Mouse (Mus musculus): ENCODE measurements around the gene Cass4.

The Cass4 gene

GRCm38 (mm10) chr2:172384715-172385114 is 8.9 kb upstream of the Cass4 start:
- no peak for DNase-seq (ENCODE audit: extremely low spot score)

- DNase-seq (ENCODE audit: extremely low spot score) = no peak
Observed at GRCm38 (mm10) chr2:172390341-172390740, 3.3 kb upstream of the Cass4 start.

- no peak for DNase-seq (ENCODE audit: extremely low spot score)
Observed at GRCm38 (mm10) chr2:172392041-172392521, 1.5 kb upstream of the Cass4 start.

- no peak for DNase-seq (ENCODE audit: extremely low spot score)
Observed at GRCm38 (mm10) chr2:172394052-172394392, 428 bp downstream of the Cass4 start.

- DNase-seq (ENCODE audit: extremely low spot score) = no peak
Observed at GRCm38 (mm10) chr2:172394671-172395070, 1.1 kb downstream of the Cass4 start.

GRCm38 (mm10) chr2:172395961-172396360 is 2.4 kb downstream of the Cass4 start:
- no peak for DNase-seq (ENCODE audit: extremely low spot score)

GRCm38 (mm10) chr2:172399901-172400300 is 6.3 kb downstream of the Cass4 start:
- DNase-seq (ENCODE audit: extremely low spot score) = no peak

- no peak for DNase-seq (ENCODE audit: extremely low spot score)
Observed at GRCm38 (mm10) chr2:172401116-172401825, 7.7 kb downstream of the Cass4 start.

- no peak for DNase-seq (ENCODE audit: extremely low spot score)
Observed at GRCm38 (mm10) chr2:172404239-172404638, 10.6 kb downstream of the Cass4 start.

GRCm38 (mm10) chr2:172405011-172405410 is 11.4 kb downstream of the Cass4 start:
- DNase-seq (ENCODE audit: extremely low spot score) = no peak

- no peak for DNase-seq (ENCODE audit: extremely low spot score)
Observed at GRCm38 (mm10) chr2:172406173-172406572, 12.6 kb downstream of the Cass4 start.

- DNase-seq (ENCODE audit: extremely low spot score) = no peak
Observed at GRCm38 (mm10) chr2:172407499-172407898, 13.9 kb downstream of the Cass4 start.

GRCm38 (mm10) chr2:172410686-172411085 is 17.1 kb downstream of the Cass4 start:
- no peak for DNase-seq (ENCODE audit: extremely low spot score)

GRCm38 (mm10) chr2:172411091-172411490 is 17.5 kb downstream of the Cass4 start:
- DNase-seq (ENCODE audit: extremely low spot score) = no peak

- DNase-seq (ENCODE audit: extremely low spot score) = peak; percentile 52
Observed at GRCm38 (mm10) chr2:172412454-172412853, 18.9 kb downstream of the Cass4 start.

GRCm38 (mm10) chr2:172413273-172413672 is 19.7 kb downstream of the Cass4 start:
- peak; percentile 34 for DNase-seq (ENCODE audit: extremely low spot score)

- no peak for DNase-seq (ENCODE audit: extremely low spot score)
Observed at GRCm38 (mm10) chr2:172413894-172414293, 20.3 kb downstream of the Cass4 start.

GRCm38 (mm10) chr2:172416218-172416617 is 22.6 kb downstream of the Cass4 start:
- no peak for DNase-seq (ENCODE audit: extremely low spot score)

- no peak for DNase-seq (ENCODE audit: extremely low spot score)
Observed at GRCm38 (mm10) chr2:172416876-172417275, 23.3 kb downstream of the Cass4 start.

GRCm38 (mm10) chr2:172418208-172418607 is 24.6 kb downstream of the Cass4 start:
- DNase-seq (ENCODE audit: extremely low spot score) = no peak

- no peak for DNase-seq (ENCODE audit: extremely low spot score)
Observed at GRCm38 (mm10) chr2:172430609-172431008, 37.0 kb downstream of the Cass4 start.

GRCm38 (mm10) chr2:172433746-172434145 is 40.2 kb downstream of the Cass4 start:
- DNase-seq (ENCODE audit: extremely low spot score) = no peak

- no peak for DNase-seq (ENCODE audit: extremely low spot score)
Observed at GRCm38 (mm10) chr2:172437371-172437952, 43.9 kb downstream of the Cass4 start.

All from embryo, embryonic 9.5 days (tissue).